In genomic region chr4:132842970-132843704, GRCm38 (mm10) we compare ENCODE assay signal across 8 mouse cellular contexts. TPM values are rescaled to one million over a fixed set of nuclear protein-coding genes. Genes with fewer than 3 reads are reported as not detected.
DNase-seq lines count a peak whose midpoint lies in the region; ATAC-seq and TF ChIP-seq lines count a peak whose summit lies in the region.

Gene Ppp1r8, minus strand, starts transcription at chr4:132843169.

- H3K27ac ChIP-seq in gastrocnemius, adult 2 months, result peak within 1 kb of the TSS; percentile 88
- peak within 1 kb of the TSS; percentile 75 for H3K27ac ChIP-seq in hindbrain, postnatal 0 days
- H3K27ac ChIP-seq in left cerebral cortex, adult 2 months, result peak within 1 kb of the TSS; percentile 94

- H3K4me1 ChIP-seq in hindbrain, postnatal 0 days (ENCODE audit: insufficient read depth, low read length), result no peaks in the 10 kb centered on the region; the same call in 1 of the 2 replicates

- under 1% methylated on average over 40 of the region's 40 CpGs for WGBS in hindbrain, postnatal 0 days

- H3K4me2 ChIP-seq in hindbrain, postnatal 0 days (ENCODE audit: low read depth, low read length), result peak within 1 kb of the TSS; percentile 69

- peak; percentile 54 for TF ChIP-seq CTCF in gastrocnemius, adult 2 months (IDR thresholded peaks at IDR 0.05)
- TF ChIP-seq CTCF in hindbrain, postnatal 0 days (IDR thresholded peaks at IDR 0.05; ENCODE audit: low read depth), result peak; percentile 69
- peak; percentile 47 for TF ChIP-seq CTCF in left cerebral cortex, adult 2 months (IDR thresholded peaks at IDR 0.05)

- peak; percentile 100 for DNase-seq in ZHBTc4 (ENCODE audit: low read depth, low spot score)
- DNase-seq in gastrocnemius, adult 2 months, result peak; percentile 94
- DNase-seq in hindbrain, postnatal 0 days (ENCODE audit: low spot score), result peak; percentile 99
- peak; percentile 88 to 91 for DNase-seq in left cerebral cortex, adult 2 months (ENCODE audit: extremely low spot score in 1 of 2, low spot score in 2 of 2)
- peak; percentile 89 for DNase-seq in right cerebral cortex, adult 2 months (ENCODE audit: low spot score in 2 of 2)
- peak; percentile 89 for DNase-seq in urinary bladder, postnatal 14 days (ENCODE audit: low spot score)

- H3K27me3 ChIP-seq in hindbrain, postnatal 0 days (ENCODE audit: insufficient read depth, low read length), result no peaks in the 10 kb centered on the region

- intact Hi-C loops in gastrocnemius, adult 2 months (cut with DNase I), result loop anchor here (5.0 kb wide), 1 partner anchor 79 kb away; the partner anchor contains the start of gene Fam76a
- intact Hi-C loops in left cerebral cortex, adult 2 months (cut with DNase I), result loop anchor here (1.0 to 5.0 kb wide), 3 partner anchors 41 to 79 kb away; partner anchors contain the start of genes Fam76a, Rpa2 and Stx12

- H3K9me3 ChIP-seq in hindbrain, postnatal 0 days (ENCODE audit: low read length), result no peaks in the 10 kb centered on the region

- H3K4me3 ChIP-seq in gastrocnemius, adult 2 months, result peak within 1 kb of the TSS; percentile 72
- peak within 1 kb of the TSS; percentile 62 for H3K4me3 ChIP-seq in hindbrain, postnatal 0 days (ENCODE audit: low read length)
- H3K4me3 ChIP-seq in left cerebral cortex, adult 2 months, result peak within 1 kb of the TSS; percentile 69

- peaks cover 16% of the 10 kb centered on the region; the same call in 1 of the 2 replicates for H3K36me3 ChIP-seq in hindbrain, postnatal 0 days (ENCODE audit: insufficient read depth, low read length)

- H3K9ac ChIP-seq in hindbrain, postnatal 0 days (replicated peaks; ENCODE audit: low read length), result peak within 1 kb of the TSS; percentile 72

- ATAC-seq in common myeloid progenitor, adult 5-6 weeks (replicated peaks; ENCODE audit: low read depth, poor library complexity, severe bottlenecking), result peak; percentile 99
- peak; percentile 99 for ATAC-seq in hindbrain, postnatal 0 days
- ATAC-seq in megakaryocyte, adult 5-6 weeks (ENCODE audit: poor library complexity, severe bottlenecking), result peak; percentile 99

RNA-seq across cellular contexts. Expression of gene Ppp1r8, which starts in this region (rescaled TPM):
- total RNA-seq in common myeloid progenitor, adult 5-6 weeks (2017), result 61.5 and 77.1 TPM in 2 replicates
- 10 to 100 TPM; 13.6 to 14.8 TPM for total RNA-seq in gastrocnemius, adult 2 months (2021)
- total RNA-seq in hindbrain, postnatal 0 days (2014; rRNA removed), result 47.3 and 55.8 TPM in 2 replicates
- polyA plus RNA-seq in hindbrain, postnatal 0 days (2015; fragmentation: Nextera tagmentation; extraction: Ambion mirVana), result 41.5 and 42.8 TPM in 2 replicates
- total RNA-seq in left cerebral cortex, adult 2 months (2021), result 10 to 100 TPM; 41.2 to 41.8 TPM
- 25.7 and 29.6 TPM in 2 replicates for total RNA-seq in megakaryocyte, adult 5-6 weeks (2015)
- total RNA-seq in megakaryocyte, adult 5-6 weeks (2017), result 46.1 and 50.1 TPM in 2 replicates

Comparison
In these comparisons a context has a peak if more than half of its experiments do, and no peak if none do; other contexts are left out.
1. Peak in every context shown above with its lines: DNase-seq, ATAC-seq, H3K4me3 ChIP-seq and H3K27ac ChIP-seq.